Comparison of ENCODE assay signal across 15 mouse cellular contexts in genomic region chr4:32939964-32940363, GRCm38 (mm10). TPM values are rescaled to one million over a fixed set of nuclear protein-coding genes. Genes with fewer than 3 reads are reported as not detected.
A peak's percentile ranks its signal among the peaks of the same experiment; 100 is the strongest.
DNase-seq lines count a peak whose midpoint lies in the region; ATAC-seq and TF ChIP-seq lines count a peak whose summit lies in the region.
"Had no signal": no experiment of that assay in that cellular context is flagged by ENCODE, and none has a peak within 500 bp of the region (broad histone marks: within the 10 kb centered on the region; RNA-seq: fewer than 3 reads in every experiment).

No protein-coding gene starts in this region.

- TF ChIP-seq CTCF in layer of hippocampus, adult 2 months (conservative IDR thresholded peaks at IDR 0.05), result no peak
- TF ChIP-seq CTCF in brain, embryonic 14.5 days (IDR thresholded peaks at IDR 0.05; ENCODE audit: borderline replicate concordance, extremely low read depth, insufficient read depth, insufficient read length), result no peak

- WGBS in forebrain, embryonic 12.5 days, result 29% methylated on average over 5 of the region's 5 CpGs
- WGBS in midbrain, embryonic 15.5 days, result 42% methylated on average over 5 of the region's 5 CpGs

- H3K4me1 ChIP-seq in forebrain, embryonic 12.5 days, result peaks cover 13% of the 10 kb centered on the region
- H3K4me1 ChIP-seq in midbrain, embryonic 15.5 days, result peaks cover 4% of the 10 kb centered on the region

- no peaks in the 10 kb centered on the region for H3K36me3 ChIP-seq in forebrain, embryonic 12.5 days (replicated peaks)
- H3K36me3 ChIP-seq in midbrain, embryonic 15.5 days (replicated peaks), result no peaks in the 10 kb centered on the region
- H3K36me3 ChIP-seq: G1E; midbrain, embryonic 12.5 days had no signal

- no peak overlapping the region for H3K4me2 ChIP-seq in forebrain, embryonic 12.5 days
- no peak overlapping the region for H3K4me2 ChIP-seq in midbrain, embryonic 15.5 days
- H3K4me2 ChIP-seq: hindbrain, embryonic 14.5 days; midbrain, embryonic 12.5 days had no signal

- ATAC-seq in forebrain, embryonic 12.5 days (ENCODE audit: low FRiP score), result 0 out of 2 replicates have a peak, but pooled peaks have one; percentile 58
- ATAC-seq in midbrain, embryonic 15.5 days (replicated peaks), result no peak
- ATAC-seq in frontal cortex, adult (ENCODE audit: low TSS enrichment), result no peak

- H3K9me3 ChIP-seq in forebrain, embryonic 12.5 days, result no peaks in the 10 kb centered on the region
- H3K9me3 ChIP-seq in midbrain, embryonic 15.5 days, result no peaks in the 10 kb centered on the region
- H3K9me3 ChIP-seq: G1E; midbrain, embryonic 12.5 days had no signal

- no peaks in the 10 kb centered on the region for H3K27me3 ChIP-seq in forebrain, embryonic 12.5 days
- H3K27me3 ChIP-seq in midbrain, embryonic 15.5 days (replicated peaks), result no peaks in the 10 kb centered on the region
- H3K27me3 ChIP-seq: midbrain, embryonic 12.5 days had no signal

- H3K27ac ChIP-seq in layer of hippocampus, adult 2 months, result peak overlapping the region; percentile 76
- peak overlapping the region; percentile 57 for H3K27ac ChIP-seq in forebrain, embryonic 12.5 days
- 0 out of 2 replicates have a peak overlapping the region, but pooled peaks have one; percentile 45 for H3K27ac ChIP-seq in midbrain, embryonic 15.5 days
- H3K27ac ChIP-seq: hindbrain, embryonic 14.5 days; liver, embryonic 14.5 days; midbrain, embryonic 12.5 days had no signal

- TF ChIP-seq POLR2A in brain, embryonic 14.5 days (IDR thresholded peaks at IDR 0.05; ENCODE audit: borderline replicate concordance, extremely low read depth, insufficient read depth, insufficient read length, poor library complexity, severe bottlenecking), result no peak

- no peak overlapping the region for H3K4me3 ChIP-seq in layer of hippocampus, adult 2 months
- H3K4me3 ChIP-seq in forebrain, embryonic 12.5 days (replicated peaks), result no peak overlapping the region
- no peak overlapping the region for H3K4me3 ChIP-seq in midbrain, embryonic 15.5 days
- H3K4me3 ChIP-seq: midbrain, embryonic 12.5 days had no signal

- DNase-seq in layer of hippocampus, adult 2 months (ENCODE audit: low spot score in 2 of 2), result no peak
- no peak for DNase-seq in layer of hippocampus, adult 11-12 months (ENCODE audit: low spot score)
- peak; percentile 85 for DNase-seq in brain, embryonic 14.5 days (ENCODE audit: low read depth)
- DNase-seq in thymus, postnatal 4 days, result no peak
- DNase-seq: cerebellum, adult 11 months; kidney, adult 18-20 months; lung, postnatal 14 days; right cerebral cortex, postnatal 14 days had no signal

- H3K9ac ChIP-seq in forebrain, embryonic 12.5 days, result no peak overlapping the region
- no peak overlapping the region for H3K9ac ChIP-seq in midbrain, embryonic 15.5 days
- H3K9ac ChIP-seq: hindbrain, embryonic 14.5 days; liver, embryonic 14.5 days; midbrain, embryonic 12.5 days had no signal

RNA-seq across cellular contexts. Expression of gene Ankrd6, which starts 10.7 kb away (rescaled TPM):
- total RNA-seq in layer of hippocampus, adult 2 months (2021), result 10 to 100 TPM; 39.6 TPM
- polyA plus RNA-seq in brain, embryonic 14.5 days (2012; rRNA removed), result 11.6 and 19.1 TPM in 2 replicates
- 22.3 and 22.6 TPM in 2 replicates for polyA plus RNA-seq in forebrain, embryonic 12.5 days (2016; fragmentation: Nextera tagmentation; extraction: Ambion mirVana)
- polyA plus RNA-seq in midbrain, embryonic 15.5 days (2015; fragmentation: Nextera tagmentation; extraction: Ambion mirVana), result 32.2 and 32.4 TPM in 2 replicates

RNA-seq across cellular contexts. Expression of gene Rragd, which starts 42.9 kb away (rescaled TPM):
- 10 to 100 TPM; 62.1 to 68.2 TPM for total RNA-seq in layer of hippocampus, adult 2 months (2021)
- polyA plus RNA-seq in brain, embryonic 14.5 days (2012; rRNA removed), result 20.4 and 27.0 TPM in 2 replicates
- polyA plus RNA-seq in forebrain, embryonic 12.5 days (2016; fragmentation: Nextera tagmentation; extraction: Ambion mirVana), result 31.2 and 31.8 TPM in 2 replicates
- polyA plus RNA-seq in midbrain, embryonic 15.5 days (2015; fragmentation: Nextera tagmentation; extraction: Ambion mirVana), result 31.3 and 32.2 TPM in 2 replicates
